Mouse (Mus musculus): ENCODE data around the gene Ptpn14. TPM values are rescaled to one million over a fixed set of nuclear protein-coding genes. Genes with fewer than 3 reads are reported as not detected.
A peak's percentile ranks its signal among the peaks of the same experiment; 100 is the strongest.

Gene Ptpn14
- polyA plus RNA-seq, 1 experiment from 2014 or later = 1.5 TPM

- no peaks in the 10 kb centered on the region for H3K27me3 ChIP-seq (replicated peaks; ENCODE audit: control insufficient read depth, insufficient read depth, low read length)
- 85% methylated on average over 10 of the region's 10 CpGs for WGBS
- no peak overlapping the region for H3K4me3 ChIP-seq (ENCODE audit: low read depth, low read length)
- no peak for TF ChIP-seq CTCF (IDR thresholded peaks at IDR 0.05; ENCODE audit: low read depth)
- H3K4me2 ChIP-seq (replicated peaks; ENCODE audit: low read depth) = no peak overlapping the region
- ATAC-seq = no peak
- peaks cover 5% of the 10 kb centered on the region; the same call in 1 of the 2 replicates for H3K36me3 ChIP-seq (ENCODE audit: control insufficient read depth, insufficient read depth)
- no peaks in the 10 kb centered on the region for H3K9me3 ChIP-seq (ENCODE audit: control insufficient read depth)
- no peak overlapping the region for H3K9ac ChIP-seq (ENCODE audit: low read depth, low read length)
- no peak overlapping the region for H3K27ac ChIP-seq (ENCODE audit: low read depth, low read length)
- H3K4me1 ChIP-seq (replicated peaks; ENCODE audit: control insufficient read depth, insufficient read depth, low read length) = no peaks in the 10 kb centered on the region; the same call in 1 of the 2 replicates
These were observed 63.6 kb downstream of the Ptpn14 start for GRCm38 (mm10) chr1:189791534-189792217.

- no peak overlapping the region for H3K4me2 ChIP-seq (replicated peaks; ENCODE audit: low read depth)
- H3K9me3 ChIP-seq (ENCODE audit: control insufficient read depth) = no peaks in the 10 kb centered on the region
- no peak overlapping the region for H3K4me3 ChIP-seq (ENCODE audit: low read depth, low read length)
- no peak for ATAC-seq
- H3K9ac ChIP-seq (ENCODE audit: low read depth, low read length) = no peak overlapping the region
- H3K4me1 ChIP-seq (replicated peaks; ENCODE audit: control insufficient read depth, insufficient read depth, low read length) = no peaks in the 10 kb centered on the region
- TF ChIP-seq CTCF (IDR thresholded peaks at IDR 0.05; ENCODE audit: low read depth) = no peak
- no peaks in the 10 kb centered on the region for H3K27me3 ChIP-seq (replicated peaks; ENCODE audit: control insufficient read depth, insufficient read depth, low read length)
- peaks cover 5% of the 10 kb centered on the region; the same call in 1 of the 2 replicates for H3K36me3 ChIP-seq (ENCODE audit: control insufficient read depth, insufficient read depth)
- no peak overlapping the region for H3K27ac ChIP-seq (ENCODE audit: low read depth, low read length)
- WGBS = 54% methylated on average over 14 of the region's 14 CpGs
These were observed 64.6 kb downstream of the Ptpn14 start for GRCm38 (mm10) chr1:189792560-189793195.

- Histone ChIP-seq H3K4me1 (replicated peaks; ENCODE audit: control insufficient read depth, insufficient read depth, low read length) (no peaks in the 10 kb centered on the region), H3K4me2 (replicated peaks; ENCODE audit: low read depth) (no peak overlapping the region), H3K27ac (ENCODE audit: low read depth, low read length) (no peak overlapping the region), H3K4me3 (ENCODE audit: low read depth, low read length) (no peak overlapping the region), H3K36me3 (ENCODE audit: control insufficient read depth, insufficient read depth) (no peaks in the 10 kb centered on the region), H3K27me3 (replicated peaks; ENCODE audit: control insufficient read depth, insufficient read depth, low read length) (no peaks in the 10 kb centered on the region), H3K9ac (ENCODE audit: low read depth, low read length) (no peak overlapping the region), H3K9me3 (ENCODE audit: control insufficient read depth) (no peaks in the 10 kb centered on the region)
- ATAC-seq = no peak
- 65% methylated on average over 15 of the region's 15 CpGs for WGBS
- TF ChIP-seq CTCF (IDR thresholded peaks at IDR 0.05; ENCODE audit: low read depth) = no peak
These were observed 70.9 kb downstream of the Ptpn14 start for GRCm38 (mm10) chr1:189798949-189799348.

GRCm38 (mm10) chr1:189800211-189800961 is 72.3 kb downstream of the Ptpn14 start:
- no peak for ATAC-seq
- Histone ChIP-seq H3K36me3 (ENCODE audit: control insufficient read depth, insufficient read depth) (no peaks in the 10 kb centered on the region), H3K4me2 (replicated peaks; ENCODE audit: low read depth) (no peak overlapping the region), H3K27ac (ENCODE audit: low read depth, low read length) (no peak overlapping the region), H3K4me3 (ENCODE audit: low read depth, low read length) (no peak overlapping the region), H3K4me1 (replicated peaks; ENCODE audit: control insufficient read depth, insufficient read depth, low read length) (no peaks in the 10 kb centered on the region), H3K9me3 (ENCODE audit: control insufficient read depth) (no peaks in the 10 kb centered on the region), H3K27me3 (replicated peaks; ENCODE audit: control insufficient read depth, insufficient read depth, low read length) (no peaks in the 10 kb centered on the region), H3K9ac (ENCODE audit: low read depth, low read length) (no peak overlapping the region)
- TF ChIP-seq CTCF (IDR thresholded peaks at IDR 0.05; ENCODE audit: low read depth) = no peak
- 67% methylated on average over 13 of the region's 13 CpGs for WGBS

- H3K27me3 ChIP-seq (replicated peaks; ENCODE audit: control insufficient read depth, insufficient read depth, low read length) = no peaks in the 10 kb centered on the region
- H3K4me2 ChIP-seq (replicated peaks; ENCODE audit: low read depth) = no peak overlapping the region
- ATAC-seq = no peak
- H3K9ac ChIP-seq (ENCODE audit: low read depth, low read length) = no peak overlapping the region
- no peak overlapping the region for H3K27ac ChIP-seq (ENCODE audit: low read depth, low read length)
- H3K4me3 ChIP-seq (ENCODE audit: low read depth, low read length) = no peak overlapping the region
- H3K9me3 ChIP-seq (ENCODE audit: control insufficient read depth) = no peaks in the 10 kb centered on the region
- 85% methylated on average over 4 of the region's 4 CpGs for WGBS
- H3K4me1 ChIP-seq (replicated peaks; ENCODE audit: control insufficient read depth, insufficient read depth, low read length) = no peaks in the 10 kb centered on the region
- no peaks in the 10 kb centered on the region for H3K36me3 ChIP-seq (ENCODE audit: control insufficient read depth, insufficient read depth)
- TF ChIP-seq CTCF (IDR thresholded peaks at IDR 0.05; ENCODE audit: low read depth) = no peak
These were observed 73.2 kb downstream of the Ptpn14 start for GRCm38 (mm10) chr1:189801303-189801702.

GRCm38 (mm10) chr1:189802575-189802974 is 74.5 kb downstream of the Ptpn14 start:
- no peak overlapping the region for H3K4me3 ChIP-seq (ENCODE audit: low read depth, low read length)
- no peak overlapping the region for H3K9ac ChIP-seq (ENCODE audit: low read depth, low read length)
- H3K27ac ChIP-seq (ENCODE audit: low read depth, low read length) = no peak overlapping the region
- 92% methylated on average over 4 of the region's 4 CpGs for WGBS
- H3K4me1 ChIP-seq (replicated peaks; ENCODE audit: control insufficient read depth, insufficient read depth, low read length) = no peaks in the 10 kb centered on the region
- no peak overlapping the region for H3K4me2 ChIP-seq (replicated peaks; ENCODE audit: low read depth)
- peak; percentile 30 for TF ChIP-seq CTCF (IDR thresholded peaks at IDR 0.05; ENCODE audit: low read depth)
- H3K27me3 ChIP-seq (replicated peaks; ENCODE audit: control insufficient read depth, insufficient read depth, low read length) = no peaks in the 10 kb centered on the region
- no peak for ATAC-seq
- no peaks in the 10 kb centered on the region for H3K9me3 ChIP-seq (ENCODE audit: control insufficient read depth)
- H3K36me3 ChIP-seq (ENCODE audit: control insufficient read depth, insufficient read depth) = no peaks in the 10 kb centered on the region
